Mouse (Mus musculus): ENCODE results near the gene Cluh. TPM values are rescaled to one million over a fixed set of nuclear protein-coding genes. Genes with fewer than 3 reads are reported as not detected.
A peak's percentile ranks its signal among the peaks of the same experiment; 100 is the strongest.

Cluh gene
- total RNA-seq, 2 experiments from 2014 or later: 4.1 to 7.3 TPM

DNA sequence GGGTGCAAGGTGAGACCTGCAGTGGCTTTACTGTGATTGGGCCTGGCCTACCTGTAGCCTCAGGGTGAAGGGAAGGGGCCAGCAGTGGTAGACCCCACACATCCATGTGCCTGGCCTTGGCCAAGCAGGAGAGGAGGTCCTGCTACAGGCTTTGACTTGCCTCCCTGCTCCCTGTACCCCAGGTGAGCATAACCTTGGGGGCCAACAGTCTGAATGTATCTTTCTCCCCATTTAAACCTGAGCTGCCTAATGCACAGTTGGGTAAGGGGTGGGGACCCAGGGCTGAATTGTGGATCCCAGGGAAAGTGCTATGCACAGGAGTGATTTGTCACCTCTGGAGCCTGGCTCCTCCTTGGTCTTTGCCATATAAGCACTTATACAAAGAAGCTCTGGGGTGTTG, 20.9 kb downstream of the Cluh start:
- no peak for ATAC-seq (replicated peaks; ENCODE audit: low FRiP score, poor library complexity, severe bottlenecking)

DNA sequence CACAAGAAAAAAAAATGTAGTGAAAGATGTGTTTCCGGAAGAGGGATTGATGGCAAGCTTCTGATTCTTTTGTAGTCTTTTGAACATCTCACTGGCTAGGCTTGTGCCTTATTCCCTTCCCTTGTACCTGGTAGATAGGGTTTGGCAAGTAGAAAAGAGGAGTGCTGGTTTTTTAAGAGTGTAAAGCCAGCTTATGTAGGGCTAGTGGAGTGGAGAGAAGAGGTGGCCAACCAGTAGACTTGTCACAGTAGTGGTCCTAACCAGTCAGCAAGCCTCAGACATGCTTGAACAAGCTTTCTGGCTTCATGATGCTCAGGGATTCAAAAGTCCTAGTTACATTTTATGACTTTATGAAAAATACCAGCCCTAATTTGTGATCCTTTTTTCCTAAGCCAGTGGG, 21.7 kb downstream of the Cluh start:
- no peak for ATAC-seq (replicated peaks; ENCODE audit: low FRiP score, poor library complexity, severe bottlenecking)

GRCm38 (mm10) chr11:74671839-74672238, 22.5 kb downstream of the Cluh start:
- no peak for ATAC-seq (replicated peaks; ENCODE audit: low FRiP score, poor library complexity, severe bottlenecking)

- ATAC-seq (replicated peaks; ENCODE audit: low FRiP score, poor library complexity, severe bottlenecking): peak; percentile 5; the same call in 1 of the 2 replicates
These were observed 23.7 kb downstream of the Cluh start for GRCm38 (mm10) chr11:74672901-74673513.

- peak; percentile 64 for ATAC-seq (replicated peaks; ENCODE audit: low FRiP score, poor library complexity, severe bottlenecking)
These were observed 24.3 kb downstream of the Cluh start for GRCm38 (mm10) chr11:74673561-74673960.

GRCm38 (mm10) chr11:74674713-74675112, 25.4 kb downstream of the Cluh start:
- 0 out of 2 replicates have a peak, but pooled peaks have one; percentile 23 for ATAC-seq (replicated peaks; ENCODE audit: low FRiP score, poor library complexity, severe bottlenecking)

- no peak for ATAC-seq (replicated peaks; ENCODE audit: low FRiP score, poor library complexity, severe bottlenecking)
These were observed 25.9 kb downstream of the Cluh start for GRCm38 (mm10) chr11:74675156-74675555.

GRCm38 (mm10) chr11:74692151-74692550, 42.9 kb downstream of the Cluh start:
- no peak for ATAC-seq (replicated peaks; ENCODE audit: low FRiP score, poor library complexity, severe bottlenecking)

DNA sequence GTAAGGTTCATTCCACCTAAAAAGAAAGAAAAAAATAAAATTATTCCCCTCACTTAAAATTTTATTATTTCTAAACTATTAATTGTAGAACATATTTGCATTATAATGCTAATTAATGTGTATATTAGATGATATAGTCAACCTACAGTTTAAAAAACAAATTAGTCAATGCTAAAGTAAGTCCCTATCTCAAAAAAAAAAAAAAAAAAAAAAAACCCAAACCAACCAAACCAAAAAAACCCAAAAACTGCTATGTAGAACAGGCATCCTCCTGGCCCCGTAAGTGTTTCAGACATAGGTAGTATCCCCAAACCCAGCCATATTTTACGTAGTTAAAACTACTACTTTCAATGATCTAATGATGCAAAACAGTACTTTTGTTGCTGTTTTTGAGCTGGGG, 50.2 kb downstream of the Cluh start:
- ATAC-seq (replicated peaks; ENCODE audit: low FRiP score, poor library complexity, severe bottlenecking): no peak

GRCm38 (mm10) chr11:74704068-74704467, 54.8 kb downstream of the Cluh start:
- ATAC-seq (replicated peaks; ENCODE audit: low FRiP score, poor library complexity, severe bottlenecking): no peak

DNA sequence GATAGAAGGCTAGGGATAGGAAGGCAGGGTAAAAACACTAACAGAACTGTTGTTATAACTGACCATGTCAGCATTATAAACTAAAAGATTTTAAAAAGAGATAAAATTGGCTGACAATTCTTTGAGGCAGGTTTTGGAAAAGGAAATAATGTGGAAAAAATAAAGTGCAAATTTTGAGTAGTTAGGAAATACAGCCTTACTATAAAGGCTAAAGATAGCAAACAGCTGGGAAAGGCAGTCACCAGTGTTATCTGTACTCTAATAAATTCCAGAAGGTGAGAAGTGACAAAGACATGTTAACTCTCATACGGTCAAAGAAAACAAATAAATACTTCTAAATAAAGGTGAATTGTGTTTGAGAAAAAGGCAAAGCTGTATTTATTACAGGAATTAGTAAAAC, 59.5 kb downstream of the Cluh start:
- ATAC-seq (replicated peaks; ENCODE audit: low FRiP score, poor library complexity, severe bottlenecking): no peak

GRCm38 (mm10) chr11:74710671-74711070, 61.4 kb downstream of the Cluh start:
- no peak for ATAC-seq (replicated peaks; ENCODE audit: low FRiP score, poor library complexity, severe bottlenecking)

GRCm38 (mm10) chr11:74715971-74716525, 66.8 kb downstream of the Cluh start:
- no peak for ATAC-seq (replicated peaks; ENCODE audit: low FRiP score, poor library complexity, severe bottlenecking)

Other genes with a start within 250 kb of the Cluh start
- gene Rap1gap2, start 38.6 kb upstream of the Cluh start, total RNA-seq (2015; ENCODE audit: low replicate concordance): 2.1 and 2.7 TPM in 2 replicates
- gene Rap1gap2, start 38.6 kb upstream of the Cluh start, total RNA-seq (2017; ENCODE audit: low replicate concordance): 3.7 and 5.2 TPM in 2 replicates
- 91.3 and 114 TPM in 2 replicates for gene Ccdc92b, start 29.9 kb upstream of the Cluh start, total RNA-seq (2015; ENCODE audit: low replicate concordance)
- 89.9 and 92.6 TPM in 2 replicates for gene Ccdc92b, start 29.9 kb upstream of the Cluh start, total RNA-seq (2017; ENCODE audit: low replicate concordance)
- 67.9 and 70.7 TPM in 2 replicates for gene Pafah1b1, start 75.2 kb downstream of the Cluh start, total RNA-seq (2015; ENCODE audit: low replicate concordance)
- gene Pafah1b1, start 75.2 kb downstream of the Cluh start, total RNA-seq (2017; ENCODE audit: low replicate concordance): 95.6 and 112 TPM in 2 replicates
- 1.3 and 2.5 TPM in 2 replicates for gene Mettl16, start 121.3 kb downstream of the Cluh start, total RNA-seq (2015; ENCODE audit: low replicate concordance)
- 9.7 and 15.3 TPM in 2 replicates for gene Mettl16, start 121.3 kb downstream of the Cluh start, total RNA-seq (2017; ENCODE audit: low replicate concordance)
- 1.3 and 2.1 TPM in 2 replicates for gene Mnt, start 181.4 kb downstream of the Cluh start, total RNA-seq (2015; ENCODE audit: low replicate concordance)
- gene Mnt, start 181.4 kb downstream of the Cluh start, total RNA-seq (2017; ENCODE audit: low replicate concordance): 0.68 and 2.1 TPM in 2 replicates
- 0.96 TPM in 1 of 2 replicates, not detected in the other for gene Sgsm2, start 247.6 kb downstream of the Cluh start, total RNA-seq (2015; ENCODE audit: low replicate concordance)
- 0.14 and 0.43 TPM in 2 replicates for gene Sgsm2, start 247.6 kb downstream of the Cluh start, total RNA-seq (2017; ENCODE audit: low replicate concordance)
- gene Tsr1, start 248.6 kb downstream of the Cluh start, total RNA-seq (2015; ENCODE audit: low replicate concordance): 8.8 and 10.0 TPM in 2 replicates
- gene Tsr1, start 248.6 kb downstream of the Cluh start, total RNA-seq (2017; ENCODE audit: low replicate concordance): 9.5 and 13.9 TPM in 2 replicates

Data from erythroblast, adult 5-6 weeks (primary cell).